Comparison of ENCODE assay signal across 17 mouse cellular contexts in genomic region chr4:26740815-26741214, GRCm38 (mm10).
DNase-seq lines count a peak whose midpoint lies in the region; ATAC-seq lines count a peak whose summit lies in the region.
"Had no signal": no experiment of that assay in that cellular context is flagged by ENCODE, and none has a peak within 500 bp of the region (broad histone marks: within the 10 kb centered on the region; RNA-seq: fewer than 3 reads in every experiment).

No protein-coding gene starts in this region.

- no peak for DNase-seq in frontal cortex, adult 2 months (ENCODE audit: extremely low spot score in 1 of 2, low spot score in 1 of 2)
- peak; percentile 20 for DNase-seq in fibroblast of lung, adult 2 months (ENCODE audit: low read depth)
- DNase-seq in left cerebral cortex, adult 8-10 months (ENCODE audit: low spot score in 2 of 2): no peak
- no peak for DNase-seq in cerebellum, postnatal 10 days
- DNase-seq: adrenal gland, adult 2 months; adrenal gland, postnatal 10 days; adrenal gland, postnatal 25 days; B cell, adult 2 months; cerebellum, adult 11 months; cerebellum, adult 18-20 months; cerebellum, adult 8-10 months; cerebellum, adult 9-11 months; cerebellum, postnatal 25 days; forebrain, postnatal 0 days had no signal

- ATAC-seq in frontal cortex, adult (ENCODE audit: low TSS enrichment): peak; percentile 76
- ATAC-seq: forebrain, embryonic 13.5 days; forebrain, embryonic 15.5 days; forebrain, postnatal 0 days had no signal
